Mouse (Mus musculus) gastrocnemius, postnatal 4 days (tissue): Measurements from ENCODE around the gene Enc1. TPM values are rescaled to one million over a fixed set of nuclear protein-coding genes. Genes with fewer than 3 reads are reported as not detected.

Source experiments
- DNase-seq, 2 experiments: peaks; one replicate each; pipeline ENCODE4 v3.0.0; 2021 to 2022; ENCODE audit warnings: low spot score in 2 of 2, mixed read lengths in 2 of 2
- total RNA-seq, 2 experiments: library from RNA; stranded (reverse); gene quantifications; 2 replicates each; pipeline ENCODE4 v1.2.3; 2021

Gene Enc1
- total RNA-seq, 2 experiments from 2014 or later: 11.0 to 12.9 TPM

DNA sequence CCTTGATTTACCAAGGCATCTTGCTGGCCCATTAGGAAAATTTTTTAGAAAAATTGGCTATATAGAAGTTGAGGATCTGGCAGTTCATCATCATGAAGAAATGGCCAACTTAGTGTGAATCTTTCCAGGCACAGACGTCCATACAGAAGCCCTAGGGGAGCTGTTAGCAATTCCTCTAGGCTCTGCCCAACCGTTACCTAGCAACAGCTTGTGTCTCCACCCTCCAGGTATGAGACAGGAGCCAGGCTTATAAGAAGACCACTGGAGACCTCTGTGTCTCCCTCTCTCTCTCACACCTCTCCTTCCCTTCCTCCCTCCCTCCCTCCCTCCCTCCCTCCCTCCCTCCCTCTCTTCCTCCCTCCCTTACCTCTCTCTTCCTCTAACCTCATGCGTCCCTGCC lies 49.8 kb downstream of the Enc1 start:
- DNase-seq: no peak

DNA sequence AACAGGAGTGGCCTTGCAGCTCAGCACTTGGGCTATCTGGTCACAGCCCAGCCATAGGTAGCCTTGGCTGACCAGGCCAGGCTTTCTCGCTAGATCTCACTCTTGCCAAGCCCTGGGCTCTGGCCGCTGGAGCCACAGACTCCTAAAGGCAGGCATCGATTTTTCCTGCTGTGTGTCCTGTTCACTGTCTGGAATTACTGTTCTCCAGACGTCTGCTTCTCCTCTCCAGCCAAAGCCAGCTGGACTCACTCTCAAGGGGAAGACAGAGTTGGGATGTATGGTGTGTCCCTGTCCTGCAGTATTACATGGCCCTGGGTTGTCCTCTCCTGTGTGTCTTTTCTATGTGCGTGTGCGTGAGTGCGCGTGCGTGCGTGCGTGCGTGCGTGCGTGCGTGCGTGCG lies 50.4 kb downstream of the Enc1 start:
- no peak for DNase-seq

DNA sequence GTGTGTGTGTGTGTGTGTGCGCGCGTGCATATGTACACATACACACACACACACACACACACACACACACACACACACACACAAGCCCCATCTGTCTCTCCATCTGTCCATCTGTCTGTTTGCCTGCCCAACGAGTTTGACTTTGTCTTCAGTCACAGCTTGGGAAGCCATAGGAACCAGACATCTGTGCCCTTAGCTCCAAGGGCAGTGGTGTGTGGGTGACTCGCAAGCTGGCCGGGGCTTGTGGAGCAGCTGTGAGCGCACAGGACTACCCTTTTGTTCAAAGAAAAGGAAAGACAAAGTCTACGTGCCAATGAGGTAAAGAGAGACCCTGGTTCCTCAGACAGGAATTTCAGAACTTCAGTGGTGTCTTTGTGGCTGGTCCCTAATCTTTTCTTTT lies 51.1 kb downstream of the Enc1 start:
- DNase-seq: no peak

DNA sequence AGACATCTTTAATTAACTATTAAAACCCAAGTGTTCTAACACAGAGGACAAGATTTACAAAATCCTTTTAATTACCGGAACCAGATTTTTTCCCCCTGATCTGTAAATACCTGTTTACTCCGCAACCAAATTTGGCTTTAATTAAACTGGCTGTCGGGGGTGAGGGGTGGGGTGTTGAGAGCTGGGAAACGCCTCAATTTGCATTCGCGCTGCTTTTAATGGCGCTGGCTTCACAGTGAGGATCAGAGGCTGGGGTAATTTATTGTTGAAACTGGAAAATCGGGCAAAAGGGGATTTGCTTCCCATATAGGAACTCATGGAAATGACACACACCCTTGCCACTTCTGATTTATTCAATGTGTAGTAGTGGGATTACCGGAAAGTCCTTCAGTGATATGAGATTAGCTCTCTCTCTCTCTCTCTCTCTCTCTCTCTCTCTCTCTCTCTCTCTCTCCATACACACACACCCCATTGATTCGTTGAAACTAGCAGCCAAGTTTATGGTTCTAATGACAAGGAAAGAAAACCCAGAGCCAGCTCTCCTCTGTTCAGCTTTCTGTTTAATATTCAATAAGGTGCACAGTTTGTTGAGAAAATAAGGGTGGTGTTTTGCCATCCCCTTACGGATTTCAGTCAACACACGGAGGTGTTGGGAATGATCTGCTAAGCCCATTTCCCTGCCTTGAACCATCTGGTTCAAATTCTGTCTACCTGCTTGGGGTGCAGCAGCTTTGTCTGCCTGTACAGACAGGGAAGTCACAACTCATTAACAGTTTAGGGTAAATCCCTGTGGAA lies 51.7 kb downstream of the Enc1 start:
- no peak for DNase-seq

DNA sequence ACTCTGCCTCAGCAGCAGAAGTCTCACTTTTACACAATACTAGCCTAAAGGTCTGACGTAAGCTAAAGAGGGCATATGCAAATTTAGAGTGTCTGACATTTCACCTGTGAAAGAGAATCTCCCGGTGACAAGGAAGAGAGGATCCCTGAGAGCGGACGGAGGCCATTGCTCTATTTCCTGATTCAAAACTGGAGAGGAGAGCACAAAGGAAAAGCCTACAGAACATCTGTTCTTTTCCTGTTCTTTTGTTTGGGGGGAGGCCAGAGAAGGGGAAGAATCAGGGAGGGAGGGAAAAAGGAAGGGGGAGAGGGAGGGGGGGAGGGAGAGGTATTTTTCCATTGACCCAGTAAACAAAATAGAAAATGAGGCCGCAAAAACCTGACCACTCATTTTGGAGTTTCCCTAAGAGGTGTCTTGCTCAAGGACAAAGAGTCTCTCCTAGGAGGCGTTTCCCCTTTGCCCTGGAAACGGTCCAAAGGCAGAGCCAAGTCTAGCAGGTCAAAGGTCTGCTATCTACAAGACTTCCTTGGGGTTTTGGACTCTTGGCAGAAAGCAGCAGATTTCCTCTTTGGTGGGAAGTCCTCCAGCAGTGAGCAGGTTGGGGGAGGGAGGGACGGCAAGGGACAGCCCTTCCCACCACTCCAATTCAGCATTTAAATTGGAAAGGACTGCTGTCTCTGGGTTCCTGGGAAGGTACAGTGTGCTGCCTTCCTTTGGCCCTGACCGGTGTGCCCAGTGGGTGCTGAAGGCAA lies 54.4 kb downstream of the Enc1 start:
- peak in 1 of 2 experiments; percentile 29 for DNase-seq

DNA sequence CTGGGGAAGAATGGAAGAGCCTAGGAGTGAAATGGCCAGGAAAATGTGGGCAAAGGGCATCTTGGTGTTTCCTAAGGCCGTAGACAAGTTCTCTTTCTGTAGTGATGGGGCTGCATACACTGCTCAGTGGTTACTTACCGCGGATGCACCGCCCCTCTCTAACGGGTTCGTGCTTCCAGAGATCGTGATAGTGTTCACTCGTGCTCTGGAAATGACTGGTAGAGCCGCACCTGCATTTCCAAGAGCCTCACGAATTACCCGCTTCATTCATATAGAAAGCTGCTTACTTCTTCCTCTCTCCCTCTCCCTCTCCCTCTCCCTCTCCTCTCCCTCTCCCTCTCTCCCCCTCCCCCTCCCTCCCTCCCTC lies 54.9 kb downstream of the Enc1 start:
- DNase-seq: no peak

DNA sequence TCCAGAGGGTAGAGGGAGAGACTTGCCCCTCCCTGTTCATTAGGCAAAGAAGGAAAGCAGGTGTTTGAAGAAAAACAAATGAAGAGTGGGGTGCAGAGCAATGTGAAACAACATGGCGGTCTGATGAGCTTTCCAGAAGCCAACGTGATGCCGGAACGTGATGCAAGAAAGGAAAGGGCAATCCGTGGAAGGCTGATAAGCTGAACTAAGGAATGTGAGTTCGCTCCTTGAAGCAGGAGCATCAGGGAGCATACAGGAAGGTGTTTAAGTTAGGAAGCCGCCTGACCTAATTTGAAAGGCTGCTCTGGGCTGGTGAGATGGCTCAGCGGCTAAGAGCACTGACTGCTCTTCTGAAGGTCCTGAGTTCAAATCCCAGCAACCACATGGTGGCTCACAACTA lies 55.4 kb downstream of the Enc1 start:
- DNase-seq: no peak

DNA sequence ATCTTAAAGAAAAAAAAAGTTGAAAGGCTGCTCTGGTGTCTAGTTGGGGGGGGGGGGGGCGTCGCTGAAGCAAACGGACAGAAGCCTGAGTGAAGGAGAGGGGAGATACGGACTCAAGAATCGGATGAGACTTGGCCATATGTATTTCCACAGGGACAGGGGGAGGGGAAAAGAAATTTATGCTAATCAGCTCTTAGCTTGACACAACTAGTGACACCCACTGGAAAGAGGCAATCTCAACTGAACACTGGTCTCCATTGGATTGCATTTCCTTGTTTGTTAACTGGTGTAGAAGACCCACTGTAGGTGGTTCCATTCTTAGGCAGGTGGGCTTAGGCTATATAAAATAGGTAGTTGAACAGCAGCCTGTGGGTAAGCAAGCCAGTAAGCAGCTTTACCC lies 55.9 kb downstream of the Enc1 start:
- DNase-seq: no peak

DNA sequence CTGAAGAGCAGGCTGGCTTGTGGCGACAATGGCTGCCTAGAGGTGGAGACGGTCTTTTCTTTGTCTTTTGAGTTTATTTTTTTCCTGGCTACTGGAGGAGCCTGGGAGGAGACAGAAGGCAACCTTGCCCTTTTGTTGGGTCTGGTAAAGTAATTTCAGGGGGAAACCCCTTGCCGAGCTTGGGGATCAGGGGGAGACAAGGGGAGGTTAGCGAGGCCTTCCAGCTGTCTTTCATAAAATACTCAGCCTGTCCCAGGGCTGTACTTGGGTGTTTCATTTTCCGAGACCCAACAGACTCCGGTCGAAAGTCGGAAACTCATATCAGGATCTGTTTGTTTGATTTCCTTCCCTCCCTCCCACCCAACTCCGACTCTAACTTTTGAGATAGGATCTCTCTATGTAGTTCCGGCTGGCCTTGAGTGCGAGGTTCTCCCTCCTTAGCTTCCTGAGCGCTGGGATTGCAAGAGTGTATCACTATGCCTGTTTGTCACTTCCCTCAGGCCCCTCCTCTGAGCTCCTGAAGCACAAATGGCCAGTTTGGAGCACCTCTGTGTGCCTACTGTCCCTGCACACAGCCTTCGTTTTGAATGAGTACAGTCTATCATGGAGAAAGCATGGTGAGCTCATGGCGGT lies 56.6 kb downstream of the Enc1 start:
- no peak for DNase-seq

DNA sequence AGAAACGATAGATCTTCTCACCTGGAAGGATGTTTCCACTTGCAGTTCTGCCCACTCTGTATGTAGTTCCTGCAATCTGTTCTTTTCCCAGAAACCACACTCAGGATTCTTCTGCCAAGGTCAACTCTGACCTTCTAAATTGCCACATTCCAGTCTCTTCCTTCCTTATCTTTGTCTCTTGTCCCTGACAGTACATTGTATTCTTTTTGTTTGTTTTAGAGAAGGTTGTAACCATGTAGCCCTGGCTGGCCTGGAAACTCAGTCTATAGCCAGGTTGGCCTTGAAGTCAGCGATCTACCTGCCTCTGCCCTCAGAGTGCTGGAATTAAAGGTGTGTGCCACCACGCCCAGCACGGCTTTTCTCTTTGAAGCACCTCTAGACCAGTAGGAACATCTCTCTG lies 58.0 kb downstream of the Enc1 start:
- no peak for DNase-seq

DNA sequence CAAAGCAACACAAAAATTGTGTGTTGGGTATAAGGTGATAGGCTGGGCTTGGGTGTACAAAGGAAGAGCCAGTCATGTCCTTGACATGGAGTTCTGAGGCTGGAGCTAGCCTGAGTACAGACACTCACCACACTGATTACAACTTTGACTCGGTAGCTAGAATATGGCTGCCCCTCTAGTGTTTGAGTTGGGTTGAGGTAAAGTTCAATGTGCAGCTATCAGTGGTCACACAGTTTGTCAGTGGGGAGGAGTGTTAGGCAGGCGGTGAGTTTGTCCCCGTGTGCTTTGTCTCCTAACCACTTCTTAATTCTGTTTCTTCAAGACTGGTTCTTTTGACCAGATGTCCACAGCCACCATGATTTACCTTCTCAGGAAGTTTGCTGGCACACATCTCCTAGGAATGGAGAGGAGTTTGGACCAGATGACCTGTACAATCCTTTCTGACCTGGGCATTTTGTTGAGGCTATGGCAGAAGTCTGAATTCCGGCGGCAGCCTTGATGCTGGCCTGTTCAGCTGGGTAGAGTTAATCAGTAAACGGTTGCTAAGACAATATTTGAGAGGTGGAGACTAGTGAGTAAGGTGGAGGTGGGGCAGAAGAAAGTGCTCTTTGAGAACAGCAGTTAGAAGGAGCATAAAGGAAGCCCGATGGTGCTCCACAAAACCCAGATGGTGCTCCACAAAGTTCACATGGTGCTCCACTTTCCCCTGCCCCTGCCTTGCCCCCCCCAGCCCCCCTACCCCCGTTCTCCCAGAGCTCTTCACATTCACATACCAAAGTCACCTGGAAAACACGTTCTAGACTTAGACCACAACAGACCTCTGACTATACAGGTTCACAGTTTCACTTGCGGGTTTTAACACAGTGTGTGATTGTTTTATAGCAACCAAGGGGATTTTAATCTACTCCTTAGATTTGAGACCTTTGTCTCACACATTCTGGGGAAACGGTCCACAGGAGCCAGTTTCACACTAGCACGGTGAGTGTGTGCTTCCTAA lies 59.3 kb downstream of the Enc1 start:
- no peak for DNase-seq

Other genes starting within 250 kb of the Enc1 start
- gene 1700029F12Rik, start 206.7 kb upstream of the Enc1 start, total RNA-seq: not detected
- not detected for gene Fam169a, start 173.8 kb upstream of the Enc1 start, total RNA-seq
- gene Gm6169, start 141.9 kb upstream of the Enc1 start, total RNA-seq: 10 to 100 TPM in 1 of 2 experiments, under 1 TPM in 1; 0.29 to 31.2 TPM
- 10 to 100 TPM; 27.4 to 30.0 TPM for gene Gfm2, start 103.2 kb upstream of the Enc1 start, total RNA-seq
- gene Nsa2, start 103.2 kb upstream of the Enc1 start, total RNA-seq: 100 to 1,000 TPM; 101 to 105 TPM
- 10 to 100 TPM; 26.7 to 27.8 TPM for gene Hexb, start 42.7 kb upstream of the Enc1 start, total RNA-seq